Mouse (Mus musculus): ENCODE results near the gene Nfkbiz. TPM values are rescaled to one million over a fixed set of nuclear protein-coding genes. Genes with fewer than 3 reads are reported as not detected.

Gene Nfkbiz
- polyA plus RNA-seq, 1 experiment from 2014 or later: 3.7 TPM

GRCm38 (mm10) chr16:55804799-55805198, 33.9 kb downstream of the Nfkbiz start:
- H3K4me3 ChIP-seq (ENCODE audit: inconsistent target): no peak overlapping the region
- H3K27ac ChIP-seq: no peak overlapping the region
- 100% methylated on average over 1 of the region's 1 CpGs for WGBS (ENCODE audit: missing documents)
- H3K79me2 ChIP-seq (ENCODE audit: inconsistent target): no peaks in the 10 kb centered on the region
- no peaks in the 10 kb centered on the region for H3K36me3 ChIP-seq (ENCODE audit: inconsistent target)

DNA sequence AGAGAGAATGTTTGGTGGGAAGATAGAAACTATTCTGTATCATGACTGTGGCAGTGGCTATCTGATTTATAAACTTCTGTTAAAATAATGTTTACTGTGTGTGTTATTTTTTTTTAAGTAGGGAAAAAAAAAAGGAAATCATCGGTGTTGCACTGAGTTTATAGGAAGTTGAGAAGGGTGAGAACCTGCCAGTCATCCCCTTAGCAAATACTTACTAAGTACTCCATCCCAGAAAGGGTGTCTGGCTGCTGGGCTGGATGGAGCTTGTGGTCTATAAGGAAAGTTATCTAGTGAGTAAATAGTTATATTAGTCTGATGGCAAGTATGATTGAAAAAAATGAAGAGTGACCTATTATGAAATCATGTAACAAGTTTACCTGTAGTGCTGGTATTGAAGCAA, 37.1 kb downstream of the Nfkbiz start:
- Histone ChIP-seq H3K27ac (no peak overlapping the region), H3K36me3 (ENCODE audit: inconsistent target) (no peaks in the 10 kb centered on the region), H3K4me3 (ENCODE audit: inconsistent target) (no peak overlapping the region), H3K79me2 (ENCODE audit: inconsistent target) (no peaks in the 10 kb centered on the region)
- 0% methylated on average over 1 of the region's 1 CpGs for WGBS (ENCODE audit: missing documents)

GRCm38 (mm10) chr16:55798845-55799244, 39.9 kb downstream of the Nfkbiz start:
- no peak overlapping the region for H3K4me3 ChIP-seq (ENCODE audit: inconsistent target)
- peak overlapping the region; percentile 59 for H3K27ac ChIP-seq
- no peaks in the 10 kb centered on the region for H3K36me3 ChIP-seq (ENCODE audit: inconsistent target)
- H3K79me2 ChIP-seq (ENCODE audit: inconsistent target): no peaks in the 10 kb centered on the region
- WGBS (ENCODE audit: missing documents): 4% methylated on average over 7 of the region's 7 CpGs

DNA sequence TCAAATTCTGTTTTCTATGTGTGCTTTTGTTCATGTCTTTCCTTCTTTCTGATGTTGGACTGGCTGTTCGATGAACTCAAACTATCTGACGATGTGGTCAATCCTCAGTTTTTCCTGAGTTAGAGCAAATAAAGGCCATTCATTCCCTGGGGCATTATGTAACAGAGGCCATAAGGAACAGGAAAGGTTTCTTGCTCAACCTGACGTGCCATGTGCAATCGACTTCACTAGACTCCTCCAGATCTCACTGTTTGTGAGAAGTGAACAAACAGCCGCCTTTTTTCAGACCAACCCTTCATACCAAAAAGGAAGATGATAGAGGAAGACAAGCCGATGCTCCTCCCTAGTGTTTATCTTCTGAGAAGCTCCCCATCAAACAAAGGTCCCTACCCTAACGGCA, 48.4 kb downstream of the Nfkbiz start:
- Histone ChIP-seq H3K27ac (no peak overlapping the region), H3K4me3 (ENCODE audit: inconsistent target) (no peak overlapping the region), H3K36me3 (ENCODE audit: inconsistent target) (no peaks in the 10 kb centered on the region), H3K79me2 (ENCODE audit: inconsistent target) (no peaks in the 10 kb centered on the region)
- 31% methylated on average over 7 of the region's 7 CpGs for WGBS (ENCODE audit: missing documents)

- no peaks in the 10 kb centered on the region for H3K79me2 ChIP-seq (ENCODE audit: inconsistent target)
- H3K4me3 ChIP-seq (ENCODE audit: inconsistent target): no peak overlapping the region
- no peaks in the 10 kb centered on the region for H3K36me3 ChIP-seq (ENCODE audit: inconsistent target)
- H3K27ac ChIP-seq: no peak overlapping the region
- 38% methylated on average over 1 of the region's 1 CpGs for WGBS (ENCODE audit: missing documents)
These were observed 49.4 kb downstream of the Nfkbiz start for GRCm38 (mm10) chr16:55789291-55789690.

DNA sequence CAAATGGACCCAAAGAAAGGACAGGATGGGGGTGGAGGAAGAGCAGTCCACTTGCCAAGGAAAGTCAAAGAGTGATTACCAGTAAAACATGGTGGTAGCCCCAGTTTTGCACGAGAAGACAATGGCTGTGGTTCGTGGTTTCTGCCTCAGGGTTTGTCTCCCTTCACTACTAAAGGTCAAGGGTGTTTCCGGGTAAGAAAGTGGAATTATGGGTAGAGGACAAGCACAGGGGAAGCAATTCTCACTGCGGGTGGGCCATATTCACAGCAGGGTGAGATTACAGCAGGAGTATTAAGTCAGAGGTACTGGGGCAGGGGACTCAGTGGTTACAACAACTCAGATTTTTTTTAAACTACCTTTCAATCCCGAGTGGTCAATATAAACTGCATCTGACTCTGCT, 50.0 kb downstream of the Nfkbiz start:
- Histone ChIP-seq H3K79me2 (ENCODE audit: inconsistent target) (no peaks in the 10 kb centered on the region), H3K4me3 (ENCODE audit: inconsistent target) (no peak overlapping the region), H3K27ac (no peak overlapping the region), H3K36me3 (ENCODE audit: inconsistent target) (no peaks in the 10 kb centered on the region)
- 33% methylated on average over 5 of the region's 5 CpGs for WGBS (ENCODE audit: missing documents)

DNA sequence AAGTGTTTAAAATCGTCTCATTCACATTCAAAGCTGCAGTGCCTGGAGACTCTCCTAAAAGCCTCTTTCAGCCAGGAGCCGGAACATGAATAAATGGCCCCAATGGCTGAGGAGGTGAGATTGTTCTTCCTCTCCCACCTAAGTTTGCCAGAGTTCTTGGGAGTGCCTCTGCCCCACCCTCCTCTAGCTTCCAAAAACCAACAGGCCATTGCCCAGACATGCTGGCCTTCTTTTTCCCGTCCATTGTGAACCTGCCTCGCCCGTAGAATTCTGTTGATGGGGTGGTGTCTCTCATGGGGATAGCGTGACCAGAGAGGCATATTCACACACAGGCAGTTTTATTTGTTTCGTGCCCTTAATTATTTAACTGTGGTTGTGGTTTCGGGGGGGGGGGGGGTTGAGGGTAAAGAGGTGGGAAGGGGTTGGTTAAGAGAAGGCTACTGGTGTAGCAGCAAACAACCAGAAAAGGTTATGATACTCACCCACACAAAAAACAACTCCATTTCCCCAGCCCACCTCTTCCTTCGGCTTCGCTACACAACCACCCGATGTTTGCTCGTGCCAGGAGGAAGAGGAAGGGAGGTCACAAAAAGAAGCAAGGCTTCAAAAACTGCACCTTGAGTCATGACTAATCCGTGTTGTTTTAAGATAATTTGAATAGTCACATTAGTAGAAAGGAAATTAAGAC, 51.2 kb downstream of the Nfkbiz start:
- Histone ChIP-seq H3K4me3 (ENCODE audit: inconsistent target) (no peak overlapping the region), H3K27ac (no peak overlapping the region), H3K36me3 (ENCODE audit: inconsistent target) (no peaks in the 10 kb centered on the region), H3K79me2 (ENCODE audit: inconsistent target) (no peaks in the 10 kb centered on the region)
- 79% methylated on average over 10 of the region's 13 CpGs for WGBS (ENCODE audit: missing documents)

GRCm38 (mm10) chr16:55784379-55784778, 54.3 kb downstream of the Nfkbiz start:
- Histone ChIP-seq H3K36me3 (ENCODE audit: inconsistent target) (no peaks in the 10 kb centered on the region), H3K79me2 (ENCODE audit: inconsistent target) (no peaks in the 10 kb centered on the region), H3K4me3 (ENCODE audit: inconsistent target) (no peak overlapping the region), H3K27ac (no peak overlapping the region)
- WGBS (ENCODE audit: missing documents): 95% methylated on average over 7 of the region's 7 CpGs

- Histone ChIP-seq H3K36me3 (ENCODE audit: inconsistent target) (no peaks in the 10 kb centered on the region), H3K27ac (no peak overlapping the region), H3K4me3 (ENCODE audit: inconsistent target) (no peak overlapping the region), H3K79me2 (ENCODE audit: inconsistent target) (no peaks in the 10 kb centered on the region)
- WGBS (ENCODE audit: missing documents): 92% methylated on average over 3 of the region's 3 CpGs
These were observed 54.8 kb downstream of the Nfkbiz start for GRCm38 (mm10) chr16:55783923-55784322.

GRCm38 (mm10) chr16:55782911-55783310, 55.8 kb downstream of the Nfkbiz start:
- no peaks in the 10 kb centered on the region for H3K79me2 ChIP-seq (ENCODE audit: inconsistent target)
- 100% methylated on average over 2 of the region's 2 CpGs for WGBS (ENCODE audit: missing documents)
- no peak overlapping the region for H3K27ac ChIP-seq
- H3K36me3 ChIP-seq (ENCODE audit: inconsistent target): no peaks in the 10 kb centered on the region
- H3K4me3 ChIP-seq (ENCODE audit: inconsistent target): no peak overlapping the region

GRCm38 (mm10) chr16:55781809-55782208, 56.9 kb downstream of the Nfkbiz start:
- no peaks in the 10 kb centered on the region for H3K36me3 ChIP-seq (ENCODE audit: inconsistent target)
- WGBS (ENCODE audit: missing documents): 81% methylated on average over 5 of the region's 5 CpGs
- H3K79me2 ChIP-seq (ENCODE audit: inconsistent target): no peaks in the 10 kb centered on the region

DNA sequence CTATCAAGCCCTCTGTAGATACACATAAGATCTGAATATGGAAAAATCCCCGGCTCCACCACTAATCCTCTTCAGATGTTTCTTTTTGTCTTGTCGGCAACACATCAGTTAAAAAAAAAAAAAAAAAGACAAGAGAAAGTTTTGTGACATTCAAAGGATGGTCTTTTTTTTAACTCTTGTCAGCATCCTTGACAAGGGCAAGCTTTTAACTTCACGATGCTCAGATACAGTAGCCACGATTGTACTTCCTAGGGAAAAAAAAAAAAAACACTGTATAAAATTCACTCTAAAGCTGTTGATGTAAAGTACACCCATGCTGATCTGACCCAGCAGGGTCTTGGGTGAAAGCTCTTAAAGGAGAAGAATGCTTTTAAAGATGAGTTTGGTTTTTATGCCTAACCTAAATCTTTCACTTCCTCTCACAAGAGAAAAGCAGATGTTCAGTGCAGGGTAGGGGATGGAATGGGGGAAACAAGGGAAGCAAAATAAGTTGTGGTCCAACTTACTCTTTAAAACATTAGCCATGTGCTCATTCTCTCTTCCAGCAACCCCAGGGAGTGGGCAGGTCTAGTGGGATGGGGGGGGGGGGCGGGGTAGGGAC, 57.6 kb downstream of the Nfkbiz start:
- H3K79me2 ChIP-seq (ENCODE audit: inconsistent target): no peaks in the 10 kb centered on the region
- 57% methylated on average over 4 of the region's 5 CpGs for WGBS (ENCODE audit: missing documents)
- H3K36me3 ChIP-seq (ENCODE audit: inconsistent target): no peaks in the 10 kb centered on the region
- H3K27ac ChIP-seq: no peak overlapping the region
- H3K4me3 ChIP-seq (ENCODE audit: inconsistent target): no peak overlapping the region

More at GRCm38 (mm10) chr16:55781809-55782208, 56.9 kb downstream of the Nfkbiz start:
- H3K4me3 ChIP-seq (ENCODE audit: inconsistent target): no peak overlapping the region
- no peak overlapping the region for H3K27ac ChIP-seq

DNA sequence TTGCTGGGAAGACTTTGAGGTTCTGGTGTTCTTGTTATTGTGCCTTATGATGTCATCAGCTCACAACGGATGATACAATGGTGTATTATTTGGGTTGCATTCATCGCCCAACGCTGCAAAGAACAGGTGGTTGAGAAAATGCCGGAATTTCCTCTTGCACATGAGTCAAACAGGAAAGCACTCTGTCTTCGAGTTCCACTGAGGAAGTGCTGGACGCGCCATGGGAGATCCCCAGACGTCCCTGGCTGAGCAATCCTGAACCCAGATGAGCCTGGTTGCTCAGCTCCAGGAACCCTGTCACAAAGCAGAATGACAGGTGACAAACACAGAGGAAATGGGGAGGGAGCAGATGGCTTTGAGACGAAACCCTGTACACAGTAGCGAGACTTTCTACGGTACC, 62.4 kb downstream of the Nfkbiz start:
- Histone ChIP-seq H3K27ac (no peak overlapping the region), H3K4me3 (ENCODE audit: inconsistent target) (no peak overlapping the region), H3K79me2 (ENCODE audit: inconsistent target) (no peaks in the 10 kb centered on the region), H3K36me3 (ENCODE audit: inconsistent target) (no peaks in the 10 kb centered on the region)
- WGBS (ENCODE audit: missing documents): 77% methylated on average over 11 of the region's 11 CpGs

DNA sequence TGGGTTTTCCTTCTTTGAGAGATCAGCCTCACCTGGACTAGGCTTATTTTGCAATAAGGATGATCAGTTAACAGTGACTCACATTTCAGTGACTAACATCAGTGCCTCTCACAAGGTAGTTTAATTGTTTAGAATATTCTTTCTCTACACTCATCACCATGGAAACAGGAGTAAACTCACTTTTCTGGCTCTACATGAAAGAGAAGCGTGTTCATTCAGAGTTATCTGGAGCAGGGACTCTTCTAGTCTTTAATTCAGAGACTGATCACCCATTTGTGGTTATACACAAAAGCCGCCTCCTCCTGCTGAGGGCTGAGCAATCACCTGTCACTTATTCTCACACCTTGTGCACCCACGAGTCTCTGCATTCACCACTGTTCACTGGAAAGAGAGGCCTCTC, 68.5 kb downstream of the Nfkbiz start:
- H3K79me2 ChIP-seq (ENCODE audit: inconsistent target): no peaks in the 10 kb centered on the region
- WGBS (ENCODE audit: missing documents): 95% methylated on average over 3 of the region's 3 CpGs
- H3K27ac ChIP-seq: no peak overlapping the region
- no peak overlapping the region for H3K4me3 ChIP-seq (ENCODE audit: inconsistent target)
- H3K36me3 ChIP-seq (ENCODE audit: inconsistent target): no peaks in the 10 kb centered on the region
